Mouse (Mus musculus) E14TG2a.4 (cell line): ENCODE measurements around the gene Klf7.

Source experiments
- CTCF ChIP-seq: conservative IDR thresholded peaks from 2 replicates; pipeline ENCODE4 v1.5.1; 2014; ENCODE audit warnings: low read length
- NANOG ChIP-seq: IDR thresholded peaks from 2 replicates; pipeline ENCODE4 v1.6.1; 2014; ENCODE audit warnings: borderline replicate concordance, low read length, mixed read lengths
- POU5F1 ChIP-seq: IDR thresholded peaks from 2 replicates; pipeline ENCODE4 v1.6.1; 2014; ENCODE audit warnings: low read length, borderline replicate concordance

DNA sequence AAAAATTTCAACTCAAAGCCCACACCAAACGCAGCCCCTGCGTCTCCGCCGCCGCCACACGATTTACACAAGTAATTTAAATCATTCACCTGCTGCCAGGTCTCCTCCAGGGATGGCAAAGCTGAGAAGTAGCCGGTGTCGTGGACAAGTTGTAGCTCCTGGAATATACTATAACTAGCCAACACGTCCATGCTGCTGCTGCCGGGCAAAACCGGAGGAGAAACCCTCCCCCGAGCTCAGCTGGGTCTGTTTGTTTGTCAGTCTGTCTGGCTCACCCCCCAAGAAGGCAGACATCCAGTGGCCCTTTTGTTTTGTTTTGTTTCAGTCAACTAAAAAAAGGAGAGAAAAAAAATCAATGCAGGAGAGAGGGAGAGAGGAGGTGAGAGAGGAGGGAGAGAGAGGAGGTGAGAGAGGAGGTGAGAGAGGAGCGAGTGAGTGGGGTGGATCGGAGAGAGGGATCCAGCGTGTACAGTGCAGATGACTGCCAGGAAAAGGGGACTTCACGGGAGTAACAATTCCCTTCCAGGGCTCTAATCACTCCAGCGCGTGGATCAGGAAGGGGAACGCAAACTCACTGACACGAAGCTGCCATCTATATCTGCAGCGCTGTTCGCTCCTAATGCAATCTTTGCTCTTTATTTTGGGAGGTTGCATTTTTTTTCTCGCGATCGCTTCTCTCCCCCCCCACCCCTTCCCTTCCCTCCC is 1.1 kb downstream of the Klf7 start:
- TF ChIP-seq CTCF (no peak), POU5F1 (no peak), NANOG (no peak)
